Mouse (Mus musculus) bone marrow macrophage, adult 2 months (primary cell): Measurements from ENCODE around the gene Fopnl. TPM values are rescaled to one million over a fixed set of nuclear protein-coding genes. Genes with fewer than 3 reads are reported as not detected.

Experiments used
- H3K27ac ChIP-seq: 2 replicates; pipeline ENCODE4 v1.5.1; 2012; ENCODE audit warnings: low read depth, low read length; ENCODE audit not compliant: insufficient read depth
- H3K4me1 ChIP-seq: 2 replicates; pipeline ENCODE4 v1.6.1; 2012; ENCODE audit warnings: low read length; ENCODE audit not compliant: control insufficient read depth, insufficient read depth
- H3K4me3 ChIP-seq: 2 replicates; pipeline ENCODE4 v1.5.1; 2012; ENCODE audit warnings: mild to moderate bottlenecking, low read length, moderate library complexity; ENCODE audit not compliant: insufficient read depth
- CTCF ChIP-seq: IDR thresholded peaks from 2 replicates; pipeline ENCODE4 v1.5.1; 2012; ENCODE audit warnings: low read depth, mild to moderate bottlenecking, low read length, moderate library complexity
- POLR2A ChIP-seq: IDR thresholded peaks from 2 replicates; pipeline ENCODE4 v1.6.1; 2012; ENCODE audit warnings: mild to moderate bottlenecking, low read depth, low read length, borderline replicate concordance
- polyA plus RNA-seq: library from polyadenylated mRNA; stranded (reverse); fragments of >200 nt; gene quantifications from 2 replicates; pipeline ENCODE4 v1.2.4, GENCODE M21; 2012; ENCODE audit not compliant: missing spikeins, insufficient read depth, insufficient read length

The Fopnl gene
- polyA plus RNA-seq, 1 experiment, result 52.6 TPM

DNA sequence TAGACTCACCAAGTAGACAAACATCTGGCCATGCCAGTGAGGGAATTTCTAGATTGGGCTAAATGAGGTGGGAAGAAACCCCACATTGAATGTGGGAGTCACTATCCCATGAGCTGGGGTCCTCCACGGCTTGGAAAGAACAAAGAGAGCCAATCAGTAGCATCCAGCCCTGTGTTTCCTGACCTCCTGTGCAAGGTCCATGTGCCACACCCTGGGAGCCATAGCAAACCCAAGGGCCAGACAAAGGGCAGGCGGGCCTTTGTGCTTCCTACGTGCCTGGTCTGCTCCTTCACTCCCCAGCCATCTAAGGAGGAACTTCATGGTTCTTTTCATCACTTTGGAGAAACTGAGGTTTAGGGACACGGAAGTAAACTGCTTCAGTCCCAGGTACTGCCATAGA, 64.3 kb downstream of the Fopnl start:
- Histone ChIP-seq H3K4me1 (no peaks in the 10 kb centered on the region), H3K4me3 (no peak overlapping the region), H3K27ac (no peak overlapping the region)
- TF ChIP-seq POLR2A (no peak), CTCF (no peak)

GRCm38 (mm10) chr16:14249913-14250312, 67.3 kb downstream of the Fopnl start:
- H3K4me3 ChIP-seq, result no peak overlapping the region
- TF ChIP-seq POLR2A (no peak), CTCF (no peak)
- H3K4me1 ChIP-seq, result no peaks in the 10 kb centered on the region
- H3K27ac ChIP-seq, result no peak overlapping the region

Other genes starting within 250 kb of the Fopnl start
- gene Nde1, start 154.1 kb downstream of the Fopnl start, polyA plus RNA-seq, result 67.5 and 69.0 TPM in 2 replicates
- gene Marf1, start 154.1 kb downstream of the Fopnl start, polyA plus RNA-seq, result 57.7 and 62.3 TPM in 2 replicates
- not detected in 2 replicates for gene Myh11, start 26.0 kb downstream of the Fopnl start, polyA plus RNA-seq
- gene Abcc1, start 44.2 kb upstream of the Fopnl start, polyA plus RNA-seq, result 105 and 110 TPM in 2 replicates
- gene A630010A05Rik, start 244.9 kb upstream of the Fopnl start, polyA plus RNA-seq, result not detected in 2 replicates